Mouse (Mus musculus): Measurements from ENCODE around the gene Tmem9b. TPM values are rescaled to one million over a fixed set of nuclear protein-coding genes. Genes with fewer than 3 reads are reported as not detected.

Gene Tmem9b
- polyA plus RNA-seq (2011; ENCODE audit: insufficient read length, low read depth, missing spikeins): 45.3 and 45.8 TPM in 2 replicates

DNA sequence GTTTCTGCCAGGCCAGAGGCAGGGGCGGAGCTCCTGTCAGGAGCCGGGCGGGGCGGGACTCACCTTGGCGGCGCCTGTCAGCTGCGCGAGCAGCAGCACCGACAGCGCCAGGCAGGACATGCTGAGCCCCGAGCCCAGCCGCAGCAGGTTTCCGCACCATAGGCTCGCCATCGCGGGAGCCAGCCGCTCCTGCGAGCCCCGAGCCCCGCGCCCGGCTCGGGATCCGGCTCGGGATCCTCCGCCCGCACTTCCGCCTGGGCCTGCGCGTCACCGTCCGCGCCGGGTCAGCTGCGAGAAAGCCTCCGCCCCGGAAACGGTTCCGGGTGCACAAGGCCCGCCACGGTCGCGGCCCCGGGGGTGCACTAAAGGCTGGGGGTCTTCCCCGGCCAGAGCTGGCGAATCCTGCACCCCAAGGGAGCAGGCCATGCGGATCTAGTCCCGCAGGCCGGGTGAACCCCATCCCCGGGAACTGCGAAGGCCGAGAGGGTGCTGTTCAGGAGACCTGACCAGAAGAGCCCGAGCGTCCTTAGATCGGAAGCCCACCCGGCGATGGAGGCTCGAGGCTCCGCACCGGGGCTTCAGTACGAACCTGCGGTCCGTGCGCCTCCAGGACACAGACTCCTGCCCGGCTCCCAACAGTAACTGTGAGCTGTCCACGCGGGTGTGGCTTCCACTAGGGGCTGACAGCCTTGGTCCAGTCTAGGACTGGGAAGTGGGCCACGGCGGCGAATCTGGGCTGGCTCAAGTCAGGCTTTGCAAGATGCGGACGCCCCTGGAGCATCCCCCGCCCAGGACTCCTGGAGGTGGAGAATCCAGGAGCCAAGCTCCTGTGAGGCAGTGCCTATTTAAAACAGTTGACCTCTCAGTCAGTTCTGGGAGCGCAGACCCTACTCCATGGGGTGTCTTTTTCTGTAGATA lies at the start of gene Tmem9b:
Gene Tmem9b, minus strand, starts transcription at position 868 of the 918 bp plus-strand sequence.
- Histone ChIP-seq H3K27ac (ENCODE audit: insufficient read depth, low read length) (peak within 1 kb of the TSS; percentile 60), H3K4me3 (ENCODE audit: insufficient read depth, low read length) (peak within 1 kb of the TSS; percentile 77), H3K4me1 (ENCODE audit: control insufficient read depth, insufficient read depth, low read length) (peaks cover 4% of the 10 kb centered on the region; the same call in 1 of the 2 replicates)
- peak; percentile 69 for TF ChIP-seq POLR2A (IDR thresholded peaks at IDR 0.05; ENCODE audit: low read depth, low read length)
- TF ChIP-seq CTCF (IDR thresholded peaks at IDR 0.05; ENCODE audit: borderline replicate concordance, insufficient read depth, low read length): no peak

DNA sequence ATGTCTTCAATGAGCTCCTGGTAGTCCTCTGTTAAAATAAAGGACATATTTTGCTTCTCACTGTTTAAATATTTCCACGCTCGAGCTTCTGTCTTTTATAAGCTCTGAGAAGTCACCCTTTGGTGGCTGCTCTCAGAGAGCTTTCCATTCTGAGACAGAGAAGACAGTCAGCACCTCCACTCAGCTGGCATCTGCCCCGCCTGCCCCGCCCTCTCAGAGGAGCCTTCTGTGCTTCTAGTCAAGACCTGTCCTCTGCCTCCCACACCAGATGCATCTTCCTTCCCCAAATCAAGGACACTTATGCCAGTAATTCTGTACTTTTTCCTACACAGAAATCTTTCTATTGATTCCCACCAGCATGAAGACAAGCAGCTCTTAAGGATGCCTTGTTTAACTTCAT lies 48.0 kb upstream of the Tmem9b start:
- H3K4me3 ChIP-seq (ENCODE audit: insufficient read depth, low read length): no peak overlapping the region
- TF ChIP-seq CTCF (IDR thresholded peaks at IDR 0.05; ENCODE audit: borderline replicate concordance, insufficient read depth, low read length): no peak
- TF ChIP-seq POLR2A (IDR thresholded peaks at IDR 0.05; ENCODE audit: low read depth, low read length): no peak
- H3K4me1 ChIP-seq (ENCODE audit: control insufficient read depth, insufficient read depth, low read length): peaks cover 7% of the 10 kb centered on the region; the same call in 1 of the 2 replicates
- H3K27ac ChIP-seq (ENCODE audit: insufficient read depth, low read length): no peak overlapping the region

GRCm38 (mm10) chr7:109799168-109799567 lies 46.5 kb upstream of the Tmem9b start:
- H3K4me1 ChIP-seq (ENCODE audit: control insufficient read depth, insufficient read depth, low read length): peaks cover 9% of the 10 kb centered on the region
- H3K4me3 ChIP-seq (ENCODE audit: insufficient read depth, low read length): no peak overlapping the region
- TF ChIP-seq POLR2A (IDR thresholded peaks at IDR 0.05; ENCODE audit: low read depth, low read length) (no peak), CTCF (IDR thresholded peaks at IDR 0.05; ENCODE audit: borderline replicate concordance, insufficient read depth, low read length) (no peak)
- peak overlapping the region; percentile 0; the same call in 1 of the 2 replicates for H3K27ac ChIP-seq (ENCODE audit: insufficient read depth, low read length)

DNA sequence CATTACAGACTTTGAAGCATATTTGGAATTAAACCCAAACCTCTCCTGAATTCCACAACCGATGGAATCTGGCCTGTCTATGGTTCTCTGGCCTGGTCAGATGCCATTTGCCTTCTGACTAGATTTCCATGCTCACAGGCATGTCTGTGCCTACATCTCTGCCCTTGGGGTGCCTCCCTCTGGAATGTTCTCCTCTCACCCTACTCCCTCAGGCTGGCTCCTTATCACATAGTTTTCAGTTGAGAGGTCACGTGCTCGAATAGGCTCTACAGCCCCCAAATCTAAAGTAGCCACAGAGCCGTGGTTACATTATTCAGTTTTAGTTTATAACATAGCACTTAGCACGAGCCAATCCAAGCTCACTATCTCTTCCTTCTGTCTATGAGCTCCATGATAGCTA lies 42.9 kb upstream of the Tmem9b start:
- Histone ChIP-seq H3K4me1 (ENCODE audit: control insufficient read depth, insufficient read depth, low read length) (peaks cover 9% of the 10 kb centered on the region), H3K27ac (ENCODE audit: insufficient read depth, low read length) (no peak overlapping the region), H3K4me3 (ENCODE audit: insufficient read depth, low read length) (no peak overlapping the region)
- TF ChIP-seq POLR2A (IDR thresholded peaks at IDR 0.05; ENCODE audit: low read depth, low read length): no peak
- TF ChIP-seq CTCF (IDR thresholded peaks at IDR 0.05; ENCODE audit: borderline replicate concordance, insufficient read depth, low read length): no peak

DNA sequence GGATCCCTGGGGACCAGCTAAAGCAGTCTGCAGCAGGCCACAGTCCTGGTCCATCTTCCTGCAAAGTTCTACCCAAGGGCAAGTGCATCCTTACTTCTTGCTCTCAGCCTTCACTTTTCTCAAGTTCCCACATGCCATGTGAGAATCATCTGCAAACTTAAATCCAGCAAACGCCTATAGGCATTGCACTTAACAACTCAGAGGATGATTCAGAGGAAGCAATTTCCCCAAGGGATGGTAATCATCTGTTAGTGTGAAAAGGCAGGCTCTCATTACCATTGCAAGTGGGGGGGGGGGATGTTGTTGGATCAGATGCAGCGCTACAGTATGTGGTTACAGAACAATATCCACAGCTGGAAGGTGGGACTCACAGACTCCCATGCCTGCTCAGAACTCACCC lies 41.9 kb upstream of the Tmem9b start:
- H3K4me1 ChIP-seq (ENCODE audit: control insufficient read depth, insufficient read depth, low read length): peaks cover 6% of the 10 kb centered on the region
- TF ChIP-seq CTCF (IDR thresholded peaks at IDR 0.05; ENCODE audit: borderline replicate concordance, insufficient read depth, low read length) (no peak), POLR2A (IDR thresholded peaks at IDR 0.05; ENCODE audit: low read depth, low read length) (no peak)
- H3K4me3 ChIP-seq (ENCODE audit: insufficient read depth, low read length): no peak overlapping the region
- 0 out of 2 replicates have a peak overlapping the region, but pooled peaks have one; percentile 5 for H3K27ac ChIP-seq (ENCODE audit: insufficient read depth, low read length)

DNA sequence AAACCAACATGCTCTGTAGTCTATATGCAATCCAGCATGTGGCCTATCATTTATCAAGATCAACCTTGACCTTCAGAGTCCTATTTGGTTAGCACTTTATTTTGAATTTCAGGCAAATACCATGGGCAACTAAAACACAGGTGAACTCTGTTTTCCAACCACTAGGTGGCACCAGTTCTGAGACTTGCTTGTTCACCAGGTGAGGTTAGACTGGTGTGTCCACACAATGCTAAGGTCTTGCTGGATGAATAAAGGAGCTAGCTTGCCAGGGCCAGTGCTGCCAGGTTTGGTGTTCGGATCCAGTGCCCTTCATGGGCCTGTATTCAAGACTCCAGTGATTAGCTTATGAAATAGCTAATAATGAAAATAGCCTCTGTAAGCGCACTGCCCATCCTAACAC lies 40.1 kb upstream of the Tmem9b start:
- peaks cover 2% of the 10 kb centered on the region; the same call in 1 of the 2 replicates for H3K4me1 ChIP-seq (ENCODE audit: control insufficient read depth, insufficient read depth, low read length)
- TF ChIP-seq POLR2A (IDR thresholded peaks at IDR 0.05; ENCODE audit: low read depth, low read length): no peak
- TF ChIP-seq CTCF (IDR thresholded peaks at IDR 0.05; ENCODE audit: borderline replicate concordance, insufficient read depth, low read length): no peak
- no peak overlapping the region for H3K27ac ChIP-seq (ENCODE audit: insufficient read depth, low read length)
- no peak overlapping the region for H3K4me3 ChIP-seq (ENCODE audit: insufficient read depth, low read length)

DNA sequence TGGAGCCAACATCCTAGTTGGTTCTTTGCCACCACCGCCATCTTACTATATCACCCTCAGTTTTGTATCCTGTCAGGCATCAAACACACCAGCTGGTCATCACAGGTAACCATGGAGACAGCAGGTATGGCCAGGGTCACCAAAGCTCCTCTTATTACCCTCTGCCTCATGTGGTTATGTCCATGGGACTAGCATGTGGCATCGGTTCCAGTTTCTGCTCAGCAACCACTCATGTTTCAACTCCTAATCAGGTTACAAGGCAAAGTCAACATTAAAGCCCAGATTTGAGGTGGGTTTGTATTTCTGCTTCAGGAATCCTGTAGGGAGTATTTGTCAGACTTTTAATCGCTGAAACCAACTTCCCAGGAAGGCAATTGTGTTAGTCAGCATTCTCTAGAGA lies 38.1 kb upstream of the Tmem9b start:
- Histone ChIP-seq H3K27ac (ENCODE audit: insufficient read depth, low read length) (no peak overlapping the region), H3K4me3 (ENCODE audit: insufficient read depth, low read length) (no peak overlapping the region), H3K4me1 (ENCODE audit: control insufficient read depth, insufficient read depth, low read length) (peaks cover 2% of the 10 kb centered on the region; the same call in 1 of the 2 replicates)
- TF ChIP-seq POLR2A (IDR thresholded peaks at IDR 0.05; ENCODE audit: low read depth, low read length): no peak
- no peak for TF ChIP-seq CTCF (IDR thresholded peaks at IDR 0.05; ENCODE audit: borderline replicate concordance, insufficient read depth, low read length)

- TF ChIP-seq POLR2A (IDR thresholded peaks at IDR 0.05; ENCODE audit: low read depth, low read length) (no peak), CTCF (IDR thresholded peaks at IDR 0.05; ENCODE audit: borderline replicate concordance, insufficient read depth, low read length) (no peak)
- no peaks in the 10 kb centered on the region for H3K4me1 ChIP-seq (ENCODE audit: control insufficient read depth, insufficient read depth, low read length)
- H3K4me3 ChIP-seq (ENCODE audit: insufficient read depth, low read length): no peak overlapping the region
- H3K27ac ChIP-seq (ENCODE audit: insufficient read depth, low read length): no peak overlapping the region
These were observed 35.2 kb upstream of the Tmem9b start for GRCm38 (mm10) chr7:109787860-109788259.

GRCm38 (mm10) chr7:109783281-109783680 lies 30.6 kb upstream of the Tmem9b start:
- no peak for TF ChIP-seq CTCF (IDR thresholded peaks at IDR 0.05; ENCODE audit: borderline replicate concordance, insufficient read depth, low read length)
- TF ChIP-seq POLR2A (IDR thresholded peaks at IDR 0.05; ENCODE audit: low read depth, low read length): no peak
- H3K4me1 ChIP-seq (ENCODE audit: control insufficient read depth, insufficient read depth, low read length): no peaks in the 10 kb centered on the region
- no peak overlapping the region for H3K27ac ChIP-seq (ENCODE audit: insufficient read depth, low read length)

More at GRCm38 (mm10) chr7:109783281-109783680, 30.6 kb upstream of the Tmem9b start:
- no peak overlapping the region for H3K4me3 ChIP-seq (ENCODE audit: insufficient read depth, low read length)
